Mouse (Mus musculus) cerebellum, adult 11-12 months (tissue): Measurements from ENCODE around the gene Gm28308.

Experiments
- DNase-seq: peaks from one replicate; pipeline ENCODE4 v3.0.0; 2022

Gene Gm28308

DNA sequence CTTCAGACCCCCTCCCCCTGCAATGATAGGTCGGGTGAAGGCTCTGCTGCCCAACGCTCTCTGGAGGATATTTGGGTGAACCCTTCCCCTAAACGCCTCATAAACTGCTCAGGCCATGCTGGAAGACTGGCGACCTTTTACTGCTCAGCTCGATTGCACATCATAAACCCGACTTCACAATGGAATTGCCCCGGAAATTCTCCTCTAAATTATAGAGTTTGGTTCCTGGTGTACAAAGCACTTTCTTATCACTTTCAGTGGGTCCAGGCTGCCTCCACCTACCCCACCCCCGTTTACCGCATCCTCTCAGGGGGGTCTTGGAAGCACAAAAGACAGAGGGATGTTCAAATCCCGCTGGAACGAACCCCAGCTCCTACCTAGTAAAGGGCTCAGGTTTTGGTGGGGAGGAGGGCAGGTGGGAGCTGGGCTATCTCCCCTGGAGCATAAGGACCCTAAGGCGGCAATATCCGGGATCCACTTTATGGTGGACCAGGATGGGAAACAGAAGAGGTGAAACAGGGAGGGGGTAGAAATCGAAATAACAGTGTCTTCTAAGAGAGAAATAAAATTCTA is 5.6 kb upstream of the Gm28308 start:
- DNase-seq: no peak

DNA sequence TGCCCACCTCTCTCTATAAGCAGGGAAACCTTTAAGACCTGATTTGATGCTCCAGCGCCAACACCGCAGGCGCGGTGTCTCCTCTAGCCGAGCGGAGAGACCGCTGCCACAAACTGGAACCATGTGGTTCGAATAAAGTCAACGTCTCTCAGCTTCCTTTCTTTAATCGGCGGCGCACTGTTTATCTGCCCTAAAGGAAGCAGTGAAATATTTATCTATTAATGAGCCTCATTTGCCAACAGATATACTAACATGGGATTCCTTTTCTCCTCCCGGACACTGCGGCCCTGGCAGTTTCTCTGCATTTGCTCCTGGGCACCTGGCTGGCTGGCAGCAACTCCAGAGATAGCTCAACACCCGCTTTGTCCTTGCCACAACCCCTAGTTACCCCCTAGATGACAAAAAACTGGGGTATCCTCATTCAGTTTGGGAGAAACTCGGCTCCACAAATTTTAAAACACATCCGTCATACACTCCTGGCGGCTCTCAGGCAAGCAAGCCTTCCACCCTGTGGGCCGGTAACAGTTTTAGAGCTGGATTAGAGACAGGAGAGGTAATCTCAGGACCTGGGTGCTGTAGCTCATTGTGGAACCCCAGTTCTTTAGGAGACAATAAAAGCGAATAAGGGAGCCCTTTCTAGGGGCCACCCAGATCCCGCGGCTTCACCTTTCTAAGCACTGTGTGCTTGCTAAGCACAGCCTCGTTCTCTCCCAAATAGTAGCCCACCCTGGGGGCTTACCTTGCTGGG is 4.9 kb upstream of the Gm28308 start:
- no peak for DNase-seq

DNA sequence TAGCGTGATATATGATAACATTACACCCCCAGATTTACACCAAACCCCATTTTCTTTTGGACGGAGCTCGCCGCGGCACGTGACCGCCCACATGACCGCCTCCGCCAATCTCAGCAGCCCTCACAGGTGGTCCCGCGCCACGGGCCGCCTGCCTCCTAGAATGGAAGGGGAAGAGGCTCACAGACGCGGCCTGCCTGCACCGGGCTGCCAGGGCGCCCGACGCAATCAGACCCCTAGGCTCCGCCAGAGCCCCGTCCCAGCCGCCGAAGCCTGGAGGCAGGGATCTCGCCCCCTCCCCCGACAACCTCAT is 4.3 kb upstream of the Gm28308 start:
- DNase-seq: no peak

DNA sequence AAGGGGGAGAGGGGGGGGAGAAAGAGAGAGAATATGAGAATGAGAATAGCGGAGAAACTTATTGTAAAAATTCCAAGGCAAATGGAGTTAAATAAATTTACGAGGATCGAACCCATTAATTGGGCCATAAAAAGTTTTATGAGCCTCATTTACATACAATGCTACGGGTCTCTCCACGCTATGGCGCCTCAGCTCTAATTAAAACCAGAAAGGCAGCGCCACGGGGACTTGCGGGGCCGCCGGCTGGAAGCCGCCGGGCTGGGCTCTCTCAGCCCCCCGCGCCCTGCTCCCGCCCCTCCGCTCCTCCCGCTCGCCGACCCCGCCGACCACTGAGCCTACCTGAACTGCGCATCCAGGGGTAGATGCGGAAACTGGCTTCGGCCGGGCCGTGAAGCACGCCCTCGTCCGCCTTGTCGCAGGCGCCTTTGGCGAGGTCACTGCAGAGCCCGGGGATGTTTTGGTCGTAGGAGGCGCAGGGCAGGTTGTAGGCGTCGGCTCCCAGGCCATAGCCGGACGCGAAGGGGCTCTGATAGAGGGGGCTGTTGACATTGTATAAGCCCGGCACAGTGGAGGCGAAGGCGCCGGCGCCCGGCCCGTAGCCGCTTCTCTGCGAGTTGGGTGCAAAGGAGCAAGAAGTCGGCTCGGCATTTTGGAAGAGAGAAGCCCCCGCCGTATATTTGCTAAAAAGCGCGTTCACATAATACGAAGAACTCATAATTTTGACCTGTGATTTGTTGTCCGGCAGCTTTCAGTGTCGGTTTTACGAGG is 3.7 kb upstream of the Gm28308 start:
- no peak for DNase-seq

DNA sequence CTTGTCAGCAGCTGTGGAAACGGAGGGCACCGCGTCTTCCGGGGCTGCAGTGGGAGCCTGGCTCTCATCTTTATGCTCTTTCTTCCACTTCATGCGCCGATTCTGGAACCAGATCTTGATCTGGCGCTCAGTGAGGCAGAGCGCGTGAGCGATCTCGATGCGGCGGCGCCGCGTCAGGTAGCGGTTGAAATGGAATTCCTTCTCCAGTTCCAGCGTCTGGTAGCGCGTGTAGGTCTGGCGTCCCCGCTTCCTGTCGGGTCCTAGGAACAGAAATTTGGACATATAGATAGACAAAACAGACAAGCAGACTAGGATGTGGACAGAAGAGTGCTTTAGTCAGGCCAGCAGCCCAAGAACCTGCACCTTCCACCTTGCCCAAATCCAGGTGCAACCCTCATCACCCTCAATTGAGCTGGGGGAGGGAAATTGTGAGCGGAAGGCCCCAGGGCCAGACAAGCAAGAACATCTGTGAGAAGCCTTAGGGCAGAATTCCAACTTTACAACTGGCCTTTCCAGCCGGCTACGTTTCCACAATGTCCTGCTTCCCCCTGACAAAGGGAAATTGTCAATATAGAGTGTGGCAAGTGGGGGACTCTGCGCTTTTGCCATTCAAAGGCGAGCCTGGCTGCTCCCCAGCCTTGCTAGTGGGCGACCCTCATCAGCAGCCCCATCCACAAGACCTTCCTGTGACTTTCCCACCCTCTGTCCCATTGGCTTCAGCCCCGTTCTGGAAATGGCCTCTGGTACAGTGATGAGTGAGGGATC is 2.8 kb upstream of the Gm28308 start:
- DNase-seq: no peak

DNA sequence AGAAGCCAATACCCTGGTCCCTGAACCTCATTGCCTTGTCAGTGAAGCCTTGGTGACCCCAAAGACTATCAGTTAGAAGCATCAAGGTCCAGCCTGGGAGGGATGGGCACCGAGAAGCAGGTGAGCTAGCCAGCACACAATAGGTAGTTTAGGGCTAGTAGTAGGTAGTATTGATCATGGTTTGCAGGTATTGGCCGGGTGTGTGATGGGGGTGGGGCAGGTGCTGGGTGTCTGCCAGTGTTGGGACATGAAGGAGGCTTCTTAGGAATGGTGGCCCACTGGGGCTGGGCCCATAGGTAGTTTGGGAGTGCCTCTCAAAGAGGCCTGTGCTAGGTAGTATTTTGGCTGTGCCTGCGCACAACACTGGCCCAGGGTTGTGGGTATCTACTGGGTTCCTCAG is 1.9 kb upstream of the Gm28308 start:
- DNase-seq: no peak

DNA sequence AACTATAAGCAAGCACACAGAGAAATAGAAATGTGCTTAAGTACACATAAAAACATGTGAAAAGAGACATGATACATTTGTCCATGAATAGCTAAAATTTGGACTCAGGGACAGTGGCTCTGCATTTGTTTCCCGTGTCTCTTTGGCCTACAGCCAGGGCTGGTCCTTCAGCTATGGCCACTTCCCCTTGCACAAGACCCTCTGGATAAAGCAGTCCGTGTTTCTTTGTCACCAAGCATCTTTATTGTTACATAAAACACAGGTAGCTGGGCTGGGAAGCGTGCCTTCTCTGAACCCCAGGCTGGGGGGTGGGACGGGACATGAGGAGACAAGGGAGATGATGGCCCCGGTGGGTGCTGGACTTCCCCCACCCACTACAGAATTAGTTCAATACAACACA is 1.1 kb upstream of the Gm28308 start:
- no peak for DNase-seq

DNA sequence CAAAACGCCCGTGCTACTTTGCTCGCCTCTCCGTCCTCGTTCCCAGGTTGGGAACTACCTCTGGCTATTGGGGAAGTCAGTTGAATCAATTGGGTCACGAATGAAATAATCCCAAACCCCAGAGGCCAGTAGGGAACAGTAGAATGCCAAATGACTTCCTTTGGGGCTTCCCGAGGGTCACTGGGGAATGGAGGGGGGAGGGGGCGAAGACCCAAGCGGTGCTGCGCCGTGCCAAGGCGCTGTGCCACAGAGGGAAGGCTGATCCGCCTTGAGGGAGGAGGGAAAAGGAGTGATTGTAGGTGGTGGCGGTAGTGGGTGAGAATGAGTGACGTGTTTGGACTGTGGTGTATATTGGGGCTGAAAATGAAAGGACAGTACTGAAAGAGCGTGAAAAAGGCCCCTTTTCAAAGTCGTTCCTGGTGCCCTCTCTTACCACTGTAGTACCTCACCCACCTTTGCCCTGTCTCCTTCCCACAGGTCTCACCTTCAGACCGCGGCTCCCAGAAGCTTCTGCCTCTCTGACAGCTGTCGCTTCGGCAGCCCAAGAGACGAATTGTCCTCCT is 502 bp downstream of the Gm28308 start:
- DNase-seq: no peak

DNA sequence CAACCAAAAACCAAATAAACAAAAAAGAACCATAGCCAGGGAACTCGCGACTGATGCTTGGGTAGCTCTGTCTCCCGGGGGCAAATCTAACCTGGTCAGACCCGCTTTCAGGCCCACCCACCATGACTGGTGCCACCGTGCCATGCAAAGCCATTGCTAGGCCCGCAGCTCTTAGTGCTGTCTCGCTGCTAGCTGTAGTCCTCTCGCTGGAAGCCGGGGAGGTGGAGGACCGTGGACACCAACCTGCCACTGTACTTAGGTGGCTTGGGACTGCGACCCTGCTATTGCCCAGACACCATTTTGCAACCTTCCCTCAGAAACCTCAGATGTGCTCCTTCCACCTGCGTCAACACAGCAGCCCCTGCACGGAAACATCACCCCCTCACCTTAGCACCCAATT is 1.2 kb downstream of the Gm28308 start:
- no peak for DNase-seq

DNA sequence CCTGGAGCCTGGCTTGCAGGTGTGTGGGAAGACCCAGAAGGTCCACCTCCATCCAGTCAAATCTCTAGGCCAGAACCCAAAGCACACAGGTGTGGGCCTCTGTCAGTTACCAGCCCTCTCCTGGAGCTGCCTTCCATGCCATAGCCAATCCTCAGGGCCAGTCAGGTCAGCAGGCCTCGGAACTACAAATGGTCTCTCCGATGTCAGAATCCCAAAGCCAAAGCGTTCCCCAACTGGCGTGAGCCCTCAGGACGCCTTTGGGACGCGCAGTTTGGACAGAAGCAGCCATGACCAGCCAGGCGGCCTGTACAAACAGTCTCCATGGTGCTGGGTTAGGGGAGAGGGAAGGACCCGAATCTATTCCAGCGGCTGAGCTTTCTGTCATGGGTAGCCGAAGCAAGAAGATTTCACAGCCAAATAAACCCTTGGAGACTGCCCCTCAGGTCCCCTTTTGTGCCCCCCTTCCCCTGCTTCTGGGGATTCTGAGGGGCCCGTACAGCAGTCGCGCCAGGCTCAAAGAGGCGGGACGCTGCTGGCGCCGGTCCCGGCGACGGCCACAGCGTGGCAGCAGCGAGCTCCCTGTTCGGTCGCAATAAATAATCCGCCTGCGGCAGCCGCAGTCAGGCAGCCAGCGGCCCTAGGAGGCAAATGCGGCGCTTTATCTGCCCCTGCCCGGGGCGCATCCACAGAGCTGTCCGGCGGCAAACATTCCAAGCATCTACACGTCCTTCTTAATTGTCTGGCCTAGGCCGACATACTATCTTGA is 1.8 kb downstream of the Gm28308 start:
- peak; percentile 45 for DNase-seq

DNA sequence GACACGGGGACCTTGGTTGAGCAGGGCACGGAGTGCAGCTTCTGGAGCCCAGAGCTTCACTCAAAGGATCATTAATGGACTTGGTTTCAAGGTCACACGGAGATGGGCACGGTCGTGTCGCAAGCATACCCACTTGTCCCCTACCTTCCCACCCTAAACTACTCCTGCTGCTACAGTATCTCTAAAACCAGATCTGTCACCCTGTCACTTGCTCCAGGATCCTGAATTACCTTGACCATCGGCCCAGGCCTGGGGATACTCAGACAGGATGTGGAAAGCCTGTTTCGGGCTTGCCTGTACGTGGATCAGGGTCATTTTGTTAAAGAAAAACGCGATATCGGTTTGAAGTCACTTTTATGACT is 3.5 kb downstream of the Gm28308 start:
- DNase-seq: no peak

DNA sequence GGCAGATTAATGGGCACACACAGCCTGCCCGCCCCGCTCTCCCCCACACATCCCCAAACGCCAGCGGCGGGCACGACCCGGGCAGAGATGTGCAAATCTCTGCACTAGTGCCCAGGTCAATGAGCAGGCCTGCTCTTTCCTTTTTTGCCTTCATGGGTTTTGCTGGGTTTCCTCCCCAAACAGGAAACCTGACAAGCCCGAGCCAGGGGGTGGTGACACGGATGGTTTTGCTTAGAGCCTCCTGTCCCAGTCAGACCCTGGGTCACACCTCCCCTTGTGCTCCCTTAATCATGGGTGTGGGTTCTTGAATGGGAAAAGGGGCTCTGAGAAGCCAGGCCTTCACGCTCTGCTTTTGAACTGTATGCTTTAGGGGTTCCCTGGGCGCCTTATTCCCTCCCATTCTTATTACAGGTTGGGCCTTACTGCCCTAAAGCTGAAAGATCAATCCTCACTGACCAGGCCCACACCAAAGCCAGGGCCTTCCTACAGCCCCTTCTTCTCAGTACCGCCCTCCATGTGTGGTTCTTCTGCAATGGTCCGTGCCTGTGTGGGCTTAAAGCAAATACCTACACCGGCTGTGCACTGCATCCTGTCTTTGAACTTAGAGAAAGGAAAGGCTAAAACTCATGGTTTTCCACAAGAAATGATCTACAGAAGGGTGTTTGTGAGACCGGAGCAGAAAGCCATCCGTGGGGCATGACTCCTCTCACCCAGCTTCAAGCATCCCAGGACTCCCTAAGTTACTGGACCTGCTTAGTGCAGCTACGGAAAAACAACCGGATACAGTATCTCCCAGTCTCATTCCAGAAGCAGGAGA is 4.1 kb downstream of the Gm28308 start:
- DNase-seq: no peak

DNA sequence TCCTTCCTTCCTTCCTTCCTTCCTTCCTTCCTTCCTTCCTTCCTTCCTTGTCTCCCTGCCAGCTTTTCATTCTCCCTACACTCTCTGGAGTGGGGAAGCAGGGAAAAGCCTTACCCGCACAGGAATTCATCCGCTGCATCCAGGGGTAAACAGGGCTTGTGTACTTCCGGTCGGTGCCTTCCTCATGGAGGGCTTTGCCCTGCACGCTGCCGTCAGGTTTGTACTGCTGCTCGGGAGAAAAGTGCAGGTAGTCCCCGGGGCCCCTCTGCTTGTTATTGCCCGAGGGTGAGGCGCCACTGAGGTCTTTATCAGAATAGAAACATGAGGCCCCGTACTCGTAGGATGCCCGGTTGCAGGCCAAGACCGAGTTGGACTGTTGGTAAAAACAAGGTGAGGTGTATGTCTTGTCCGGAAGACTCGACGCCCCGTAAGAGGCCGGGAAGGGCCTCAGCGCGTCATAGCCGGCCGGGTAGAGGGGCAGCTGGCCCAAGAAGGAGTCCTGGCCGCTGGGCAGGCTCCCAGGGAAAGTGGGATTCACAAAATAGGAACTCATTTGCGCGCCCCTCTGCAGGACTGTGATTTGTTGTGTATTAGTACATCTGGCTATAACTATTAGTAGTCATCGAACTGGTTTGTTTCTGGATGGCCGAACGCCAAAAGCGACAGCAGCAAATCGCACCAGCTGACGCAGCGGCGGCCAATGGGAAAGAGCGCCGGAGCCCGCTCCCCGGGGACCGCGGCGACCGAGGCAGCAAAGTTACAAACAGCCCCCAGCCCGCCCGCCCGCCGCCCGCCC is 4.9 kb downstream of the Gm28308 start, which contains the start of gene Hoxa6:
Gene Hoxa6, minus strand, starts transcription at position 651 of the 796 bp plus-strand sequence.
- DNase-seq: no peak

DNA sequence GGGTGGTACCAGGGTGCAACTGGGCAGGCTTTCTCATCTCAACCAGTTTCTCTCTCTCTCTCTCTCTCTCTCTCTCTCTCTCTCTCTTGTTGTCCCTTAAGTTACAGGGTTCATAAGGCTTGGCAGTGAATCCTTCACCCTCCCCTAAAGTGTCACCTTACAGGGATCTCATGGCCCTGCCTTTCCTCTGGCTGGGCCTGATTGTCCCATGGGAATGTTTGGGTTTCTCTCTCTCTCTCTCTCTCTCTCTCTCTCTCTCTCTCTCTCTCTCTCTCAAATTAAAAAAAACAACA is 5.5 kb downstream of the Gm28308 start:
- DNase-seq: no peak

DNA sequence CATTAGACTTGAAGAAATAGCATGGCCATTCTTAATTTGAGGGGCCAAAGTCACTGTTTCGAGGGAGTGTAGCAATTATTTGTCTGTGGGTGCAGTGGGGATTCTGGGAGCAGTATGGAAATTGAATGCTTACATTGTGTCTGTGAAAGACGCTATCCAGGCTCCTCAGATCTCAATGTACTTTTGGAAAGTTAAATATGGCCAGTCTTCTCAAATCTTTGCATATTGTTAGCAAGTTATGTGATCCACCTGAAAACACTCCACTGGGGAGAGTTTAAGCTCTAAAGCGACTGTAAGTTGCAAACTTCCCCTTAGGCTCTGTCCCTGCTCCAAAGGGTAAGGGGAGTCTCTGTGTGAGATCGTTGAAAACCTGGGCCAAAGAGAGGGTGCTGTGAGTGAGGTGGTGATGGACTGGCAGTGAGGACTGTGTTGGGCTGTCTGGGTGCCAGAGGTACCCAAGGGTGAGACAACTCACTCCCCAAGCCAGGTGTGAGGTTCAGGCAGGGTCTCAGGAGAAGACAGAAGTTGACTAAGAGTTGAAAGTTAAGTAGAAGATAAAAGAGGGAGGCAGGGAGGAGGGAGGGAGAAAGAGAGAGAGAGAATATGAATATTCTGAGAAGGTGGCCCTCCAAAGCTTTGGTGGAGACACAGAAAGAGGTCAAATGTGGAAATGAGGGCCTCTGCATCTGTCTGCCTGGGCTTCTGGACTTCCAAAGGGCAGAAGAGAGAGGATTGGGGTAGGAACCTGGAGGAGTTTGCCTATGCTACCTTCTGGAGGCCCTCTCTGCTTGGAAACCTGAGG is 6.1 kb downstream of the Gm28308 start:
- no peak for DNase-seq

DNA sequence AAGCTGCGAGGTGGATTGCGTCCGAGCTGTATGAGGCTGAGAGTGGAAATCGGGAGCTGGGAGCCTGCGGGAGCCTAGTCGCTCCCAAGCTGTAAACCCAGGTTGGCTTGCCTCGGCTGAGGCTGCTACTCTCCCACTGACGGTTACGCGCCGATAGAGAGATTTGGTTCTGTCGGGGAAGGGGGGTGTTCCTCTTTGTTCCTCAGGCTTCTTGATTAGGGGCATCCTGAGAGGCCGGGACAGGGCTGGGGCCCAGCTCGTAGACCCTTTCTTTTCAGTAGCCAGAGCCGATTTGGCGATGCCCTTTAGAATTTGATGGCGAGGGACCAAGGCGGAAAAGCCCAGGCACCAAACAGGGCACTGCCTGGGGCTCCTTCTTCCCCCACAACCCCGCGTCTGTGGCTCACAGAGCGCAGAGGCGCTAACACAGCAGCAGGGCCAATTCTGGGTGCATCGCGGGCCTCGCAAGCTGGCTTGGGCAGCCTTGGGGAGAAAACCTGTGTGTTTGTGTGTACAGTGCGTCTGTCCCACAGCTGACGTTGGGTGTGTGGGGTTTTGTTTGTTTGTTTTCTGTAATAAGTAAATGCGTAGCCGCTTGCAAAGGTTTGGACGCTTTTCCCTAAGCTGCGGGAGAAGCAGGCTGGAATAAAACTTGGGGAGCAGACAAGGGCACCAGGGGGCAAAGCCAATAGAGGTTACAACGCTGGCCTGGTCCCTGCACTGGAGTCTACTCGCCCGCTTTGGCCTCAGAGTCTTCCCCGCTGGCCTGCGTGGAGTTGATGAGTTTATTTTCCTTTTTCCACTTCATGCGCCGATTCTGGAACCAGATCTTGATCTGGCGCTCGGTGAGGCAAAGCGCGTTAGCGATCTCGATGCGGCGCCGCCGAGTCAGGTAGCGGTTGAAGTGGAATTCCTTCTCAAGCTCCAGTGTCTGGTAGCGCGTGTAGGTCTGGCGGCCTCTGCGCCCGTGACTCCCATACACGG is 7.2 kb downstream of the Gm28308 start:
- DNase-seq: no peak

DNA sequence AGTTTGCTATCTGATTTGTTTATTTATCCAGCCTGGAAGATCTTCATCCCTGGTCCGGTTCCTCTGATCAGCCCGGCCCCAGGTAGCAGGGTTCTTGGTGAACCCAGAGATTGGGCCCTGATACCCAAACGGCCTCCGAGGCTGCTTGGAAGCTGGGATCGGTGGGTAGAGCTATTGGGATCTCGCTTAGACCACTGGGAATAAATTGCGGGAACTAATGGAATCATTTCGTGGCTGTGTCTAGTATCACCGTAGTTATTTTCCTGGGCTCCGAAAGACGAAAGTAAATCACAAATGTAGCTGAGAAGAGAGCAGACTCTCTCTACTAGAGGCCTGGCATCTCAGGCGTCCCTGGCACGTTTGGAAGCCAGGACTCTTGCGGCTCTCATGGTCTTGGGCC is 7.9 kb downstream of the Gm28308 start:
- DNase-seq: no peak

DNA sequence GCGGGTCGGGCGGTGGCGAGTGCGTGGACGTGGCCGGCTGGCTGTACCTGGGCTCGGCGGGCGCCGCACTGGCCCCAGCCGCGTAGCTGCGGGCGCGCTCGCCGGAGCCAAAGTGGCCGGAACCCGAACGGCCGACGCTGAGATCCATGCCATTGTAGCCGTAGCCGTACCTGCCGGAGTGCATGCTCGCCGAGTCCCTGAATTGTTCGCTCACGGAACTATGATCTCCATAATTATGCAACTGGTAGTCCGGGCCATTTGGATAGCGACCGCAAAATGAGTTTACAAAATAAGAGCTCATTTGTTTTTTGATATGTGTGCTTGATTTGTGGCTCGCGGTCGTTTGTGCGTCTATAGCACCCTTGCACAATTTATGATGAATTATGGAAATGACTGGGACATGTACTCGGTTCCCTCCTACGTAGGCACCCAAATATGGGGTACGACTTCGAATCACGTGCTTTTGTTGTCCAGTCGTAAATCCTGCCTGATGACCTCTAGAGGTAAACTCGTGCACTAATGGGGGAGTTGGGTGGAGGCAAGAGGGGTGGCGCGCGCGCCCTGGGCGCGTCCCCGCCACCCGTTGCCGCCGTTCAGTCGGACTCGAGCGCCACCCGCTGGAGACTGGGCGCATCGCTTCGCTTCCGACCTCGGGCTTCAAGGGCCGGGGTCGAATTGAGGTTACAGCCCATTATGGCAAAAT is 8.9 kb downstream of the Gm28308 start, which contains the start of gene Hoxa5:
Gene Hoxa5, minus strand, starts transcription at position 538 of the 703 bp plus-strand sequence.
- DNase-seq: no peak
